Mouse (Mus musculus) CD4-positive helper T cell, adult 2 months (primary cell): ENCODE results near the gene 1190005I06Rik.

Experiments used
- DNase-seq: peaks from one replicate; pipeline ENCODE4 v3.0.0-alpha.2; 2012; ENCODE audit warnings: low read depth, missing footprints, low spot score

The 1190005I06Rik gene

GRCm38 (mm10) chr8:120667561-120668373 is 20.3 kb upstream of the 1190005I06Rik start, which contains the start of the genes Gm27021 and Cox4i1:
Gm27021 (minus strand) TSS chr8:120668079.
Cox4i1 (plus strand) TSS chr8:120668222.
- peak; percentile 94 for DNase-seq

DNA sequence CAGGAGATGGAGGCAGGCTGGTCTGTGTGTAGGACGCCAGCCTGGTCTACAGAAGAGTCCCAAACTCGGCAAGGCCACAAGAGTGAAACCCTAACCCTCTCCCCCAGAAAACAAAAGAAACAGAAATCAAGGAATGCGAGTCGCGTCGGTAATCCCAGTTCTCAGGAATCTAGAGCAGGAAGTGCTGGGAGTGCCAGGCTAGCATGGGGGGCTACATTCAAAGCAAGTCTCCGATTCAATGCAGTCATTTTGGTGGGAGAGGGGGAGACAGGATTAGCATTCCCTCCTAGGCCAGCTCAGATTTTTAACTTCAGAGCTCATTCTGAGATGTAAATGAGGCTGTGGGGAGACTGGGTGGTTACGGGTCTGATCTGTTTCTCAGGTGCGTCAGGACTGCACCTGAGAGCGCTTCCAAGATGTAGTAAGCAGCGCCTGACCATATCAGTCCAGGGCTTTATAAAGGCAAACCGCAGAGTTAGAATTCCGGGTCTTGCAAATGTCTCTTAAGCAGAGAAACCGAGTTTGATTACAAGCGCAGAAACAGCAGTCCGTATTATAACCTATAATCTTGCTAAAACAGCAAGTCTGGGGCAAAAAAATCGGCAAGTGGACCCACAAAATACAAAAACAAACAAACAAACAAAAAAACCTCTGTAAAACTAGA is 19.5 kb upstream of the 1190005I06Rik start:
- DNase-seq, result peak; percentile 9

DNA sequence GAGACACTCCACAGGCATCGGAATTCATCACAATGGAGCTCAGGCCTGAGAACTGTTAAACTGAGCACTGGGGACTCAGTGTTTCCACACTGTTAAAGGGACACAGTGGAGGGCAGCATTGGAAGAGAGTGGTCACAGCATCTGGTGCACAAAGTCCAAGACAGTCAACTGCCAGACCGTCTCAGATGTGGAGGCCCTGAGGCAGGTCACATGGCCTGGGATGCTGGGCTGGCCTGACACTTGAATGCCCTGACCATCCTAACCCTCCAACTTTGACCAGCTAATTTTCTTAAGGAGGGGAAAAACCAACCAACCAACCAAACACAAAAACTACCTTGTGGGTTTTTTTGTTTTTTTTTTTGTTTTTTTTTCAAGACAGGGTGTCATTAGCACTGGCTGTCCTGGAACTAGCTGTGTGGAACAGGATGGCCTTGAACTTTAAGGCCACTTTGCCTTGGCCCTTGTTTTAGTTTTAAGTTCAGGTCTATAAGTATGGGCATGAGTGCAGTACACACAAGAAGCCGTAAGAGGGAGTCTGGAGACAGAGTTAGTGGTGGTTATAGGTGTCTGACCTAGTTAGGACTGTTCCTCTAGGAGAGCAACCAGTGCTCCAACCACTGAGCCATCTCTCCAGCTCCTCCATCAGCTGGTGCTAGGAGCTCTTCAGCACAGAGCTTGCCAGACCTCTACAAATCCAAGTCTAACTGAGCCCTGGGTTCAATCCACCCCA is 18.5 kb upstream of the 1190005I06Rik start:
- peak; percentile 45 for DNase-seq

GRCm38 (mm10) chr8:120664566-120664965 is 17.1 kb upstream of the 1190005I06Rik start:
- DNase-seq, result no peak

GRCm38 (mm10) chr8:120657415-120657814 is 10.0 kb upstream of the 1190005I06Rik start:
- no peak for DNase-seq

DNA sequence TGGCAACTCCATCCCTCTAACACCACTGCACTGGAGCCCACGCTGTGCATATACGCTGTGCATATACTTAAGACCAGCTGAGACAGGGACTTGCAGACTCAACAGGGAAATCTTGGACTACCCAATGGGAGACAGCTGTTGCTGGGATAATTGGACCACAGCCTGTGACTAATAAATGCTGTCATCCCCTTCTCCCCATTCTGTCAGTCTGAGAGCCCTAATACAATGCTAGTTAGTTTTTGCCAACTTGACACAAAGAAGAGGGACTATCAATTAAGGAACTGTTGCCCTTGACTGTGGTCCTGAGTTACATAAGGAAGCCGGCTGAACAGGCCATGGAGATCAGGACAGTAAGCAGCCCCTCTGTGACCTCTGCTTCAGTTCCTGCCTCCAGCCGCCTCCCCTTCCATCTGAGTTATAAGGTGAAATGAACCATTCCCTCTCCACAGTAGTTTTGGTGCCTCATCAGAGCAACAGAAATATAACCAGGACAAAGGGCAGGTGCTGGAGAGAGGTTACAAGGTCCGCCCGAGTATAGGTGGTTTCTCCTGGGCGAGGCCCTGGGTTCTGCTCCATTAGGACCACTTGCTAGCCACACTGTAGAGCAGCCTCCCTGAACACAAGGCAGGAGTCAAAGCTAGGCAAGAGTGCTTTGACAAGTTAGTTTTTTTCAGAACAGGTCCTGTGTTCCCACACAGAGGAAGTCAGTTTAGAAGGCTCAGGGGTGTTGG is 9.1 kb upstream of the 1190005I06Rik start:
- DNase-seq, result no peak

DNA sequence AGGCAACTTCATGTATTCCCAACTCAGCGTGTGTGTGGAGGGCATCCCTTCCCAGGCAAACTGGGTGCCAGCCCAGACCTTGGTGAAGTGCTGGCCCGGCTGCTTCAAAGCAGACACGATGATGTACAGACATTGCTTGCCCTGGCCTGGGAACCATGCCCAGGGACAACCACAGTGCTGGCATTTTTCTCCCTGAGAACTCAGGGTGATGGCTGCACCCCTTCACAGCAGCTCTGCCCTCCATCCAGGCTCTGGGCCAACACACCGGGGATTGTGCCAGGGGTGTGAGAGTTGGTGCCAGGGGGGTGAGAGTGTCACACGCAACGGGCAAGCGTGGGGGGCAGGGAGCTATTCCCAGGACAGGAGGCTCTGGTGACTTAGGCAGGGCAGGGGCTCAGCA is 2.8 kb downstream of the 1190005I06Rik start:
- no peak for DNase-seq

DNA sequence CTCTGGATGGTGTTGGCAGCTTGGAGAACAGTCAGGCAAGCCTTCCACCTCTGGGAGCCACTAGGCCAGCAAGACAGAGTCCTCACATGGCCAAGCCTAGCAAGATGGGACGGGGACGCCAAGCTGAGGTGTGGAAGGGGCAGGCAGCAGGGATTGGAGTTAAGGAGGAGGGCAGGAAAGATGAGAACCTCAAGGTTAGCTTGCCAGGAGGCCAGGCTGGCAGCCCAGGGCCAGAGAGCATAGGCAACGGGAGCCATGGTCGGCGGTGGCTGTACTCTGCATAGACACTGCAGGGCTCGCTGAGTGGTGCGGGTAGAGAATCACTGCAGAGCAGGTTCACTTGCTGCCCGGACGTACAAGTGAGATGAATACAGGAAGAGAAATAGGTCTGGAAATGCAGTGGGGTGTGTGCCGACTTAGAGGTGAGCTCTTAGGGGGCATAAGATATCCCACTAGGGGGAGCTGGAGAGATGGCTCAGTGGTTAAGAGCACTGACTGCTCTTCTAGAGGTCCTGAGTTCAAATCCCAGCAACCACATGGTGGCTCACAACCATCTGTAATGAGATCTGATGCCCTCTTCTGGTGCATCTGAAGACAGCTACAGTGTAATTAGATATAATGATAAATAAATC is 5.3 kb downstream of the 1190005I06Rik start:
- no peak for DNase-seq

- DNase-seq, result no peak
Observed at GRCm38 (mm10) chr8:120641245-120641644, 6.2 kb downstream of the 1190005I06Rik start.

DNA sequence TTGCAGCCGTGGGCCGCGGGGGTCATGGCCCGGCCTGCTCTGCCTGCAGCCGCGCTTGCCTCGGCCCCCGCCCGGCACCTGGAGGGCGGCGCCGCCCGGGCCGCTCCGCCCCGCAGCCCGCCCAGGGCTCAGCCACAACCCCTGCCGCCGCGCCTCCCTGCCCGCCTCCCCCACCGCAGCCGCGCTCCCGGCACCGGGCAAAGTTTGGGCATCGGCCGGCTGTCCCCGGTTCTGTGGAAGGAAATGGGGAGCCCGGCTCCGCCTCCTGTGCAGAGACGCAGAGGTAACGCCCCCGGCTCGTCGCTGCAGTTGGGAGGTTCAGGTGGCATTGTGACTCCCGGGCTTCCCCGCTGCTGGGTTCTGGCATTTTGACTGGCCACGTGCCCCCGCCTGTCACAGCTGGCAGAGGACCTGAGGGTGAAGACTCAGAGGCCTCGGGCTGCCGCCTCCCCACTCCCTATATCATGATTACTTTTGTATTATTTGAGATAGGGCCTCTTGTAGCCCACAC is 13.0 kb downstream of the 1190005I06Rik start:
- DNase-seq, result peak; percentile 82

DNA sequence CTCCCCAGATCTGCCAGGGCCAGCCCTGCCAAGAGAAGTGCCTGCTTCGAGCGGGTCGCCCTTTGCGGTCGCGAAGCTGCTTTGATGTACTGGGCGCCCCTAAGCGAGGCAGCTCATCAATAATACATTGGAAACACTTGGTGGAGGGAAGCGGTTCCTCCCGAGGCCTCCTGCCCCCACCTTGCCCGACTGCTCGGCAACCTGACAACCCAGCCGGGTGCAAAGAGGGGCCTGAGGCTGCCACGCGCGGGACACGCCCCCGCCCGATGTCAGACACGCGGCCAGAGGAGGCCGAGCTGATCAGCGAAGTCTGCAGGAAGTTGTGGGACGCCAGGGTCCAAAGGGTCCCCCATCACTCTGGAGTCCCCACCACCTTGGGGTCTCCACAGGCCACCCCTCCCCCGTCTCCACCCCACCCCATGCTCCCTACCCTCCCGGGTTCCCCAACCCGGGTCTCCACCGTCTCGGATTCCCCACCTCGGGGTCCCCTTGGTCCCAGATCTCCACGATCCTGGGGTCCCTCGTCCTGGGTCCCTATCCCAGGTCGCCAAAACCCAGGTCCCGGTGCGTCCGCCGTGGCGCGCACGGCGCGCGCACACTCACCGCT is 13.7 kb downstream of the 1190005I06Rik start:
- DNase-seq, result peak; percentile 12

DNA sequence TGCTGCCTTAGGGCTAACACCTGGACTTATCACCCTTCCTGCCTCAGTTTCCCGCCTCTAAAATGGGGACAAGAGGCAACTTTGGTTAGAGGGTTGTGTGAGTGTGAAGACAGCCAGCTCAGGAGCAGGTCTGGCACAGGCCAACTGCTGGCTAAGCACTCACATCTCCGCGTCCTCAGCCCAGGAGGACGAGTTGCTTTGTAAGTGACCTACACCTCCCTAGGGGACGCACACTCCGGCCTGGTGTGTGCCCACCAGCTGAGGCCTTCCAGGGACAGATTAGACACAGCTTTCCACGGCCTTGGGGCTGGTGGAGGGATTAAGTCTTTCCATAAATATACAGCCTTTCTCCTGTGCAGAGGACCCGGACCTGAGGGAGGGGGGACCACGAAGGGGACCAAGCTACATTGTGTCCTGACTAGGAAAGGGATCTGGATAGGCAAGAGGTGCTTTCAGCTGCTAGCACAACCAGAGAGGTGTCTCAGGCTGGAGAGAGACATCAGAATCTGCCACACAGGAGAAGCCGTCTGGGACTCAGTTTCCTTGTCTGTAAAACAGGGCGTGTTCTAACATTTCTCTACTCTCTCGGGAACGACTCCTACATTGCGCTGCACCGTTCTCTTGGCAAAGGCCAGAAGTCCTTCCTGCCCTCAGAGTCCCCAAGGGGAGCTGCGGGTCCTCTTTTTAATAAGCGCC is 14.3 kb downstream of the 1190005I06Rik start:
- no peak for DNase-seq

- DNase-seq, result no peak
Observed at GRCm38 (mm10) chr8:120631441-120632375, 15.7 kb downstream of the 1190005I06Rik start.

- no peak for DNase-seq
Observed at GRCm38 (mm10) chr8:120630848-120631247, 16.6 kb downstream of the 1190005I06Rik start.

- DNase-seq, result no peak
Observed at GRCm38 (mm10) chr8:120630031-120630430, 17.4 kb downstream of the 1190005I06Rik start.

GRCm38 (mm10) chr8:120627298-120627697 is 20.1 kb downstream of the 1190005I06Rik start:
- no peak for DNase-seq

DNA sequence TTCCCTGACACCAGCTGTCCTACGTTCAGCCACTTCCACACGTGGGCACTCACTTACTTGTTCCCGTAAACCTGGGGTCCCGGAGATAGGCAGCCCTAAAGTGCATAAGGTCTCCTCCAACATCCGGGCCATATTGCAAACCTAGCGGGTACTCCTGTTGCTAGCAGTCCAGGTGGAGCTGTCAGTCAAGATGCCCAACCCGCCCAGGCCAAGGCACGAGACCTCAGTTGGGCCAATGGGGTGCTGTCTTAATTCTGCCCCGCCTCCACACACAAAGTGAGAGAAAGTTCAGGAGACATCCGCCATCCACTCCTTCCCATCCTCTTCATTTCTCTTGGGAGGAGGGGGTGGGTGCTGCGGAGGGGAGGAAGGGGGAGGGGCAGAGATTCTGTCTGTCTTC is 21.0 kb downstream of the 1190005I06Rik start:
- no peak for DNase-seq

DNA sequence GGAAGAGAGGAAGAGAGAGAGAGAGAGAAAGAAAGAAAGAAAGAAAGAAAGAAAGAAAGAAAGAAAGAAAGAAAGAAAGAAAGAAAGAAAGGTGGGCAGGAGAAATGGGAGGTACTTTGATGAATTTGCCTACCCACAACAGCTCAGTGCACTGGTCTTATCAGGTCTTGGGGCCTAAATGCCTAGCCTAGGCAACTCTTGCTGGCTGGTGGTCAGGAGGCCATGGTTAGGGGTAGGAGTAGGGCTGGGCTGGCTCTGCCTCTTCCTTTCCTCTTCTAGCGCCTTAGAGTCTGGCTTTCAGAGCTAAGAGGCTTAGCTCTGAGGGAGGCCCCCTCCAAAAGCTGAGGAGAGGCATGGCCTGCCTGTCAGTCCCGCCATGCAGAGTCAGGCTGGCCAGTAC is 23.8 kb downstream of the 1190005I06Rik start:
- DNase-seq, result no peak

GRCm38 (mm10) chr8:120622161-120622560 is 25.3 kb downstream of the 1190005I06Rik start:
- DNase-seq, result no peak
